Mouse (Mus musculus) E14TG2a.4 (cell line): ENCODE data around the gene Ces3a.
"Not testable (repeated sequence)": the region's sequence is repeated elsewhere in the genome, so short reads cannot be mapped to it uniquely, and the experiment has no call there.

ENCODE experiments used
- H3K27me3 ChIP-seq: 2 replicates; pipeline ENCODE4 v1.6.1; 2014; ENCODE audit warnings: low read length, control low read depth; ENCODE audit not compliant: insufficient read depth
- H3K36me3 ChIP-seq: 2 replicates; pipeline ENCODE4 v1.6.1; 2014; ENCODE audit warnings: low read length, control low read depth; ENCODE audit not compliant: insufficient read depth
- H3K4me1 ChIP-seq: replicated peaks from 2 replicates; pipeline ENCODE4 v1.6.1; 2014; ENCODE audit warnings: low read depth, low read length, control low read depth
- H3K4me3 ChIP-seq: replicated peaks from 2 replicates; pipeline ENCODE4 v1.5.1; 2014; ENCODE audit warnings: mild to moderate bottlenecking, low read length
- H3K9me3 ChIP-seq: 2 replicates; pipeline ENCODE4 v1.6.1; 2014; ENCODE audit warnings: low read length, control low read depth
- CTCF ChIP-seq: conservative IDR thresholded peaks from 2 replicates; pipeline ENCODE4 v1.5.1; 2014; ENCODE audit warnings: low read length
- NANOG ChIP-seq: IDR thresholded peaks from 2 replicates; pipeline ENCODE4 v1.6.1; 2014; ENCODE audit warnings: borderline replicate concordance, low read length, mixed read lengths
- POU5F1 ChIP-seq: IDR thresholded peaks from 2 replicates; pipeline ENCODE4 v1.6.1; 2014; ENCODE audit warnings: low read length, borderline replicate concordance

Gene Ces3a

GRCm38 (mm10) chr8:105043510-105043909 is 4.9 kb upstream of the Ces3a start:
- no peaks in the 10 kb centered on the region for H3K36me3 ChIP-seq
- no peak overlapping the region for H3K4me3 ChIP-seq
- H3K27me3 ChIP-seq = 0 out of 2 replicates have a peak, but pooled peaks cover 2% of the 10 kb centered on the region
- H3K9me3 ChIP-seq = peaks cover 23% of the 10 kb centered on the region
- H3K4me1 ChIP-seq = no peaks in the 10 kb centered on the region
- TF ChIP-seq POU5F1 = no peak
- no peak for TF ChIP-seq CTCF
- no peak for TF ChIP-seq NANOG

- H3K4me3 ChIP-seq = no peak overlapping the region
- H3K4me1 ChIP-seq = no peaks in the 10 kb centered on the region
- H3K27me3 ChIP-seq = peaks cover 7% of the 10 kb centered on the region; the same call in 1 of the 2 replicates
- no peaks in the 10 kb centered on the region for H3K9me3 ChIP-seq
- H3K36me3 ChIP-seq = no peaks in the 10 kb centered on the region
- no peak for TF ChIP-seq POU5F1
- no peak for TF ChIP-seq CTCF
- no peak for TF ChIP-seq NANOG
Observed at GRCm38 (mm10) chr8:105045824-105046401, 2.5 kb upstream of the Ces3a start.

GRCm38 (mm10) chr8:105056211-105056610 is 7.8 kb downstream of the Ces3a start:
- TF ChIP-seq POU5F1 (no peak), CTCF (no peak), NANOG (no peak)

GRCm38 (mm10) chr8:105060056-105060455 is 11.7 kb downstream of the Ces3a start:
- no peaks in the 10 kb centered on the region for H3K4me1 ChIP-seq
- H3K9me3 ChIP-seq = peaks cover 3% of the 10 kb centered on the region; the same call in 1 of the 2 replicates
- H3K4me3 ChIP-seq = no peak overlapping the region
- H3K27me3 ChIP-seq = no peaks in the 10 kb centered on the region; the same call in 1 of the 2 replicates
- TF ChIP-seq POU5F1 = no peak
- no peaks in the 10 kb centered on the region for H3K36me3 ChIP-seq

More at GRCm38 (mm10) chr8:105056211-105056610, 7.8 kb downstream of the Ces3a start:
- H3K4me1 ChIP-seq = no peaks in the 10 kb centered on the region
- H3K27me3 ChIP-seq = peaks cover 4% of the 10 kb centered on the region
- no peak overlapping the region for H3K4me3 ChIP-seq
- H3K36me3 ChIP-seq = no peaks in the 10 kb centered on the region
- H3K9me3 ChIP-seq = peaks cover 3% of the 10 kb centered on the region; the same call in 1 of the 2 replicates

- no peak overlapping the region for H3K4me3 ChIP-seq
- H3K36me3 ChIP-seq = no peaks in the 10 kb centered on the region
- TF ChIP-seq CTCF (peak; percentile 49), POU5F1 (no peak)
- H3K4me1 ChIP-seq = 0 out of 2 replicates have a peak, but pooled peaks cover 3% of the 10 kb centered on the region
- no peaks in the 10 kb centered on the region; the same call in 1 of the 2 replicates for H3K9me3 ChIP-seq
- H3K27me3 ChIP-seq = no peaks in the 10 kb centered on the region
Observed at GRCm38 (mm10) chr8:105066761-105067160, 18.4 kb downstream of the Ces3a start.

GRCm38 (mm10) chr8:105067905-105068304 is 19.5 kb downstream of the Ces3a start:
- not testable (repeated sequence) for H3K36me3 ChIP-seq, H3K4me1 ChIP-seq

DNA sequence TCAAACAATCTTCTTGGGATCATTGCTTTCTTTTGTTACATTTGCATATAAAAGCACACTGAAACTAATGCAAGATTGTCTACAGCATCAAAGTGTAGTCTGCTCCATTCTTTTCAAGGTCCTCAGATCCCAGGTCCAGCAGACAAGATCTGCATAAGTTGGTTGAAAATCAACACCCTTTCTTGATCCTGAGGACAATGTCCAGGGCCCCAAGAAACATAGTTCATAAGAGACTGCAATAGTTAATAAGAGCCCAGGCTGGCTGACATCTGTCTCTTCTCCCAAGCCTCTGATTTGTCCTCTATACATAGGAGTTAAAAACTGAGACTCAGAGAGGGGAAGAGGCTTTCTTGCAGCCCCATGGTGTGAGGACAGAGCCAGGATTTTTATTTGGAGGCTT is 20.6 kb downstream of the Ces3a start:
- Histone ChIP-seq H3K4me1 (0 out of 2 replicates have a peak, but pooled peaks cover 3% of the 10 kb centered on the region), H3K27me3 (no peaks in the 10 kb centered on the region), H3K4me3 (no peak overlapping the region), H3K9me3 (no peaks in the 10 kb centered on the region; the same call in 1 of the 2 replicates), H3K36me3 (no peaks in the 10 kb centered on the region)
- no peak for TF ChIP-seq POU5F1
- TF ChIP-seq CTCF = no peak
- TF ChIP-seq NANOG = no peak

More at GRCm38 (mm10) chr8:105067905-105068304, 19.5 kb downstream of the Ces3a start:
- not testable (repeated sequence) for H3K9me3 ChIP-seq, H3K4me3 ChIP-seq, H3K27me3 ChIP-seq

- TF ChIP-seq CTCF = no peak
- no peak for TF ChIP-seq NANOG
- no peak for TF ChIP-seq POU5F1
- Histone ChIP-seq H3K36me3 (no peaks in the 10 kb centered on the region), H3K9me3 (peaks cover 14% of the 10 kb centered on the region), H3K4me3 (no peak overlapping the region), H3K27me3 (no peaks in the 10 kb centered on the region), H3K4me1 (no peaks in the 10 kb centered on the region)
Observed at GRCm38 (mm10) chr8:105076601-105077000, 28.2 kb downstream of the Ces3a start.

DNA sequence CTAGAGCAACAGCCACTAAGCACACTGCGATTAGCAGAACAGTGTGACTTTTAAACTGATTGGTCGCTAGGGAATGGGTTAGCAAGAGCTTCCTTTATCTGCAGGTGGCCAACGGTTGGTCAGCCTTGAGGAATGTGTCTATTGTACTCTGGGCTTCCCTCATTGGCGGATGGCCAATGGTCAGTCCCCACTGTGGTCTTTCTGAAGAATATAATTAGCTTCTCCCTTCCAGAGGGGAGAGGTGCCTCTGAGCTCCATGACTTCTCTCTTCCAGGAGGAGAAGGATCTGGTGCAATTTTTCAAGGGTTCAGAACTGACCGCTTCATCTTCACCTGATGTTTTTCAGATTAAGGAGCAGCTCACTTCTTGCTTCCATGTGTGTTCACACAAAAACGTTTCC is 28.7 kb downstream of the Ces3a start:
- TF ChIP-seq NANOG = no peak
- TF ChIP-seq CTCF = no peak
- TF ChIP-seq POU5F1 = no peak
- H3K36me3 ChIP-seq = no peaks in the 10 kb centered on the region

More for the DNA sequence above, 28.7 kb downstream of the Ces3a start:
- Histone ChIP-seq H3K9me3 (peaks cover 14% of the 10 kb centered on the region), H3K27me3 (no peaks in the 10 kb centered on the region), H3K4me3 (no peak overlapping the region), H3K4me1 (no peaks in the 10 kb centered on the region)
